Mouse (Mus musculus): ENCODE data around the gene Msrb3. TPM values are rescaled to one million over a fixed set of nuclear protein-coding genes. Genes with fewer than 3 reads are reported as not detected.
A peak's percentile ranks its signal among the peaks of the same experiment; 100 is the strongest.

Gene Msrb3
- total and polyA plus RNA-seq, 2 experiments from 2014 or later = 1.6 to 5.6 TPM

DNA sequence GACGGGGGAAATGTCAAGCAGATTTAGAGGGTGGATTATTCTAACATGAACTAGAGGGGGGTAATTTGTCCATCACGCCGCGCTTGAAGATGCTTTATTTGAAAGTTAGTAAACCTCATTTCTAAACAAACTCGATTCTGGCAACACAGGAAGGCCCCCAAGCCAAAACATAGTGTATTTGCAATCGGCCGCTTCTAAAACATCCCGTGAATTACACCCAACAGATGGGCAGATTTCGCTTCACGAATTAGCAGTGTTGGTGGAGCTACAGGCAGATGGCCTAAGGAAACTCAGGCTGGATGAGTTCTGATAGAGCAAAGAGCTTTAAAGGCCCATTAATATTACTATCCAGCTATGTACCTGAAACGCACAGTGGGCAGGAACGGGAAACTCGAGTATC is 1.2 kb upstream of the Msrb3 start:
- Histone ChIP-seq H3K4me2 (ENCODE audit: low read depth, low read length) (no peak overlapping the region), H3K27me3 (ENCODE audit: insufficient read depth, low read length) (no peaks in the 10 kb centered on the region), H3K4me1 (ENCODE audit: insufficient read depth, low read length) (0 out of 2 replicates have a peak, but pooled peaks cover 2% of the 10 kb centered on the region), H3K27ac (no peak overlapping the region), H3K9me3 (ENCODE audit: low read length) (no peaks in the 10 kb centered on the region), H3K4me3 (ENCODE audit: low read length) (no peak overlapping the region), H3K9ac (replicated peaks; ENCODE audit: low read length) (no peak overlapping the region), H3K36me3 (ENCODE audit: insufficient read depth, low read length) (no peaks in the 10 kb centered on the region)
- no peak for TF ChIP-seq CTCF (IDR thresholded peaks at IDR 0.05; ENCODE audit: low read depth)
- DNase-seq (ENCODE audit: low spot score) (peak; percentile 28), ATAC-seq (no peak)
- 51% methylated on average over 13 of the region's 13 CpGs for whole genome bisulfite sequencing

DNA sequence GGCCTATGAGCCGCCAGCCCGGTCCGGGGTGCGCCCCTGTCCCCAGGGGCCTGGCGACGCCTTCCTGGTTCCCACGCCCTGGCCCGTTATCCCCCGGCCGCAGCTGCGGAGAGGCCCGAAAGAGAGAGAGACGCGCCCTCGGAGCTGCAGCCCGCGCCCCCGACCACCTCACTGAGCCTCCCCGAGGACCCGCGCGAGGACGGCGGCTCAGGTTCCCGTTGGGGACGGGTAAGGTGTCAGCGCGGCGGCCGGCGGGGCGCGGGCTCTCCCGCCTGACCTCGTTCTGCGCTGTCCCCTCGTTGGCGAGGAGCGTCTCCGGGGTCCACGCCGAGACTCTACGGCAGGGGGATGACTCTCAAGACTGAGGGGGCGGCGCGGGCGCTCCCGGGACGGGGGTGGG is 544 bp downstream of the Msrb3 start:
- peak overlapping the region; percentile 60 for H3K4me3 ChIP-seq (ENCODE audit: low read length)
- peak overlapping the region; percentile 52 for H3K9ac ChIP-seq (replicated peaks; ENCODE audit: low read length)
- H3K4me1 ChIP-seq (ENCODE audit: insufficient read depth, low read length) = 0 out of 2 replicates have a peak, but pooled peaks cover 2% of the 10 kb centered on the region
- H3K36me3 ChIP-seq (ENCODE audit: insufficient read depth, low read length) = no peaks in the 10 kb centered on the region
- no peaks in the 10 kb centered on the region for H3K27me3 ChIP-seq (ENCODE audit: insufficient read depth, low read length)
- H3K4me2 ChIP-seq (ENCODE audit: low read depth, low read length) = peak overlapping the region; percentile 93
- TF ChIP-seq CTCF (IDR thresholded peaks at IDR 0.05; ENCODE audit: low read depth) = no peak
- no peak overlapping the region; the same call in 1 of the 2 replicates for H3K27ac ChIP-seq
- under 1% methylated on average over 47 of the region's 49 CpGs for WGBS
- peak; percentile 36; the same call in 1 of the 2 replicates for ATAC-seq
- no peak for DNase-seq (ENCODE audit: low spot score)
- H3K9me3 ChIP-seq (ENCODE audit: low read length) = no peaks in the 10 kb centered on the region

DNA sequence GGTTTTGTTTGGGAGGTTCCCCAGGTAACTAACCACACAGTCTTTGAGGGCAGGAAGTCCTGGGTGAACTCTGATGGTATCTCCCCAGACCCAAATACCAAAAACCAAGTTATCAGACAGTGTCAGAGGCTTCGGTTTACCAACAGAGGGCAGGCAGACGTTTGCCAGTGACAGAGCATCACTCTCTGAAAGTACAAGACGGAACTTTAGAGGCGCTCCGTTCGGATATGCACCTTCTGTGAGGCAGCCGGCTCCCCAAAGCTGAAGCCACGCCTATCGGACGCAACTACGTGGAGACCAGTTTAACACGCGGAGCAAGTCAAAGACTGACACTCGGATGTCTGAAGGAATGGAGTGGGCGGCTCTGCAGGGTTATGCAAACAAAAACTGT is 3.0 kb downstream of the Msrb3 start:
- ATAC-seq (no peak), DNase-seq (ENCODE audit: low spot score) (peak; percentile 7)
- Histone ChIP-seq H3K4me2 (ENCODE audit: low read depth, low read length) (0 out of 2 replicates have a peak overlapping the region, but pooled peaks have one; percentile 5), H3K27ac (no peak overlapping the region), H3K4me3 (ENCODE audit: low read length) (no peak overlapping the region), H3K27me3 (ENCODE audit: insufficient read depth, low read length) (no peaks in the 10 kb centered on the region), H3K36me3 (ENCODE audit: insufficient read depth, low read length) (no peaks in the 10 kb centered on the region), H3K9me3 (ENCODE audit: low read length) (no peaks in the 10 kb centered on the region), H3K9ac (replicated peaks; ENCODE audit: low read length) (no peak overlapping the region), H3K4me1 (ENCODE audit: insufficient read depth, low read length) (0 out of 2 replicates have a peak, but pooled peaks cover 2% of the 10 kb centered on the region)
- no peak; the same call in 1 of the 2 replicates for TF ChIP-seq CTCF (IDR thresholded peaks at IDR 0.05; ENCODE audit: low read depth)
- WGBS = 46% methylated on average over 15 of the region's 15 CpGs

DNA sequence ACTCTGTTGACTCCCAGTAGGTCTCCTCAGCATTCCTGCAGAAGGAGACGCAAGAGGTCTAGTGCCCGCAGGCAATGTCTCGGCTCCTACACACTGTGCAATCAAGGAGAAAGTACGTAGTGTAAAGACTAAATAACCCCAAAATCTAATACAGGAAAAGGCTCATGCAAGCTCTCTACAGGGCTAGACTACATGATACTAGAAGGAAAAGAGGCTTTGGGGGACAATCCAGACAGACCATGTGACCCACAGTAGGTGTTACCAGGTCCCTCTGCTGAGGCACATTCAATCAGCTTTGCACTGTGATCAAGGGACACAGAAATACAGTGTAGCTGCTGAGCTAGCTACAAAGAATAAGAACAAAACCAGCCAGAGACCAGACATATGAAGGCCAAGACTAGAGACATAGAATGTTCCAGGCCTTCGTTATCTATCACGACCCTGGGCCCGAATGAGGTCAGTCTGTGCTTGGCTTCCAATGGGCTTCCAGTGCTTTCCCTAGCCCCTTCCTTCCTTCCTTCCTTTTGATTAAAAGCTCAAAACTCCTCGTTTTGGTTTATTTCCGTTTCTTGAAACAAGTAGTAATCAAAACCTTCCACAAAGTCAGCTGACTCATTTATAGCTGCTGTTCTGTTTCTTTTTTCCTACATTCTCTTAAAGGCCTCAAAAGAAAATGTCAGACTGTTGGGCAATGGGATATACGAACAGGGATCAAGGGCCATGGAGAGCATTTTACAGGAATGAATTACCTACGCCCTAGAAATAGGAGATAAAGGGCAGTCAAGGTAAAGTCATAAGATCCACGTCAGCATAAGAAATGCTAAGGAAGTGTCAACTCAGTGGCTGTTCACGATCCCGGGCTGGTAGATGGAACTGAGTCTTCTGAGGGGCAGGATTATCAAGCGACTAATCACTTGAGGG is 3.7 kb downstream of the Msrb3 start:
- no peak for TF ChIP-seq CTCF (IDR thresholded peaks at IDR 0.05; ENCODE audit: low read depth)
- ATAC-seq (no peak), DNase-seq (ENCODE audit: low spot score) (no peak)
- Histone ChIP-seq H3K9ac (replicated peaks; ENCODE audit: low read length) (no peak overlapping the region), H3K9me3 (ENCODE audit: low read length) (no peaks in the 10 kb centered on the region), H3K4me3 (ENCODE audit: low read length) (no peak overlapping the region), H3K4me2 (ENCODE audit: low read depth, low read length) (no peak overlapping the region), H3K27me3 (ENCODE audit: insufficient read depth, low read length) (no peaks in the 10 kb centered on the region), H3K27ac (no peak overlapping the region), H3K36me3 (ENCODE audit: insufficient read depth, low read length) (no peaks in the 10 kb centered on the region), H3K4me1 (ENCODE audit: insufficient read depth, low read length) (0 out of 2 replicates have a peak, but pooled peaks cover 2% of the 10 kb centered on the region)
- 85% methylated on average over 15 of the region's 15 CpGs for WGBS

DNA sequence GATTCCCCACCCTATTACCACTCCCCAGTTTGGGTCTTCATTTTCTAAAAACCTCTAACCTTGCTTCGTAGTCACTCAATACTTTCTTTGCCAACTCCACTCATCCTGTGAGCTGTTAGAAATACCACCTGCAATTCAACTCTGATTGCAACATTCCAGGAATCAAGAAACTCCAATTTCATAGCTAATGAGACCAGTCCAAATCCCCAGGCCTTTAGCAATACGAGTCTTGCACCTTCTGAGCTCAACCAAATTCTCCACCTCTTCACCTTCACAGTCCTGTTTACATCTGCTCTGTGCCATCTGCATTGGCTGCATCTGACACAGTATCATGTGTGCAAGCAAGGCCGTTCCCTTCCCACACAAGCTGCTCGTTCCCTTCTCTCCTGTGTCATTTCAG is 5.0 kb downstream of the Msrb3 start:
- Histone ChIP-seq H3K27me3 (ENCODE audit: insufficient read depth, low read length) (no peaks in the 10 kb centered on the region), H3K27ac (no peak overlapping the region), H3K4me1 (ENCODE audit: insufficient read depth, low read length) (no peaks in the 10 kb centered on the region), H3K4me3 (ENCODE audit: low read length) (no peak overlapping the region), H3K9ac (replicated peaks; ENCODE audit: low read length) (no peak overlapping the region), H3K4me2 (ENCODE audit: low read depth, low read length) (no peak overlapping the region), H3K36me3 (ENCODE audit: insufficient read depth, low read length) (no peaks in the 10 kb centered on the region), H3K9me3 (ENCODE audit: low read length) (no peaks in the 10 kb centered on the region)
- TF ChIP-seq CTCF (IDR thresholded peaks at IDR 0.05; ENCODE audit: low read depth) = no peak
- WGBS = 72% methylated on average over 4 of the region's 4 CpGs
- ATAC-seq (no peak), DNase-seq (ENCODE audit: low spot score) (no peak)

DNA sequence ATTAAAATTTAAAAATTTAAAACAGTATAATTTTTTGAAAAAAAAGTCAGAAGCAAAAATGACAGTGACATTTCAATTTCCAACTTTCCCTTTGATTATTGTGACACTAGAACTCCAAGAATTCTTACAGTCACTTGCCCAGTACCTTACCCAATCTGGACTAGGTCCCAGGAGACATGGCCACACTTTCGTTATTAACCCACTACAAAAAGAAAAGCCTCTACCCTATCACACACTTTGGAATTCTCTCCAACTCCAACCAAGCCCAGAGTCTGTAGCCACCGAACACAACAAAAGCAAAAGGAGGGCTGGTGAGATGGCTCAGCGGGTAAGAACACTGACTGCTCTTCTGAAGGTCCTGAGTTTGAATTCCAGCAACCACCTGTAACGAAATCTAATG is 7.8 kb downstream of the Msrb3 start:
- ATAC-seq (no peak), DNase-seq (ENCODE audit: low spot score) (no peak)
- Histone ChIP-seq H3K9ac (replicated peaks; ENCODE audit: low read length) (no peak overlapping the region), H3K4me1 (ENCODE audit: insufficient read depth, low read length) (no peaks in the 10 kb centered on the region), H3K27me3 (ENCODE audit: insufficient read depth, low read length) (no peaks in the 10 kb centered on the region), H3K36me3 (ENCODE audit: insufficient read depth, low read length) (no peaks in the 10 kb centered on the region), H3K4me3 (ENCODE audit: low read length) (no peak overlapping the region), H3K27ac (no peak overlapping the region), H3K9me3 (ENCODE audit: low read length) (no peaks in the 10 kb centered on the region), H3K4me2 (ENCODE audit: low read depth, low read length) (no peak overlapping the region)
- TF ChIP-seq CTCF (IDR thresholded peaks at IDR 0.05; ENCODE audit: low read depth) = no peak
- 93% methylated on average over 4 of the region's 4 CpGs for WGBS

DNA sequence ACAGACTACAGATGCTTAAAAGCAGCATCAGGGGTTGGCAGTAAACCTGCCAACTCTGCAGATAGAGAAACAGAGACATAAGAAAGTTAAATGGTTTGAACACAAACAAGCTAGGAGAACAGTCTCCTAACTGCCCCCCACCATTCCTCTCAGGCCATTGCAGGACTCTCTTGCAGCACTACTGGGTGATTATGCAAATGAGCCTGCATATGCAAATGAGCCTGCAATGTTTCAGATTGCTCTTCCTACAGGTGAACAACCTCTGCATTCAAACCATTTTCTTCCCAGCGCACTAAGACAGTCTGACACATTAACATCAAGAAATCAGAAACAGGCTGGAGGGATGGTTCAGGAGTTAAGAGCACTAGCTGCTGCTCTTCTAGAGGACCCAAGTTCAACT is 8.3 kb downstream of the Msrb3 start:
- 100% methylated on average over 1 of the region's 1 CpGs for WGBS
- no peak for ATAC-seq
- no peak for TF ChIP-seq CTCF (IDR thresholded peaks at IDR 0.05; ENCODE audit: low read depth)

More for the DNA sequence above, 8.3 kb downstream of the Msrb3 start:
- Histone ChIP-seq H3K9me3 (ENCODE audit: low read length) (no peaks in the 10 kb centered on the region), H3K4me2 (ENCODE audit: low read depth, low read length) (no peak overlapping the region), H3K9ac (replicated peaks; ENCODE audit: low read length) (no peak overlapping the region), H3K4me1 (ENCODE audit: insufficient read depth, low read length) (no peaks in the 10 kb centered on the region), H3K27ac (no peak overlapping the region), H3K4me3 (ENCODE audit: low read length) (no peak overlapping the region), H3K36me3 (ENCODE audit: insufficient read depth, low read length) (no peaks in the 10 kb centered on the region), H3K27me3 (ENCODE audit: insufficient read depth, low read length) (no peaks in the 10 kb centered on the region)
- DNase-seq (ENCODE audit: low spot score) = no peak

Measured in hindbrain, postnatal 0 days (tissue).